Mouse (Mus musculus): ENCODE measurements around the gene Marco. TPM values are rescaled to one million over a fixed set of nuclear protein-coding genes. Genes with fewer than 3 reads are reported as not detected.

Marco gene
- total RNA-seq (2023) = under 1 TPM in 1 of 2 experiments, not detected in 1; 0.58 TPM

GRCm38 (mm10) chr1:120504924-120505323 is at the start of gene Marco:
Gene Marco (minus strand): TSS chr1:120505024.

Other genes starting within 250 kb of the Marco start
- 1 to 10 TPM; 1.4 to 1.5 TPM for gene Steap3, start 232.3 kb downstream of the Marco start, total RNA-seq (2023)
- not detected for gene C1ql2, start 164.4 kb downstream of the Marco start, total RNA-seq (2023)
- not detected for gene En1, start 97.4 kb upstream of the Marco start, total RNA-seq (2023)